Mouse (Mus musculus) limb, embryonic 14.5 days (tissue): Measurements from ENCODE around the gene Crybg3. TPM values are rescaled to one million over a fixed set of nuclear protein-coding genes. Genes with fewer than 3 reads are reported as not detected.
A peak's percentile ranks its signal among the peaks of the same experiment; 100 is the strongest.

ENCODE experiments used
- ATAC-seq: fragments of 200-750 bp; cut with Nextera tagmentation; 2 replicates; pipeline ENCODE4 v1.8.0; 2017; ENCODE audit warnings: low read depth, moderate number of reproducible peaks, moderate TSS enrichment; ENCODE audit not compliant: low FRiP score
- DNase-seq: peaks from one replicate; pipeline ENCODE4 v3.0.0-alpha.2; 2015; ENCODE audit warnings: low spot score
- H3K27ac ChIP-seq: fragments of 300-500 bp; sonication (generic); replicated peaks from 2 replicates; pipeline ENCODE4 v1.5.1; 2014; ENCODE audit warnings: low read depth, mild to moderate bottlenecking, low read length, moderate library complexity, mixed read lengths
- H3K27me3 ChIP-seq: fragments of 300-500 bp; sonication (generic); 2 replicates; pipeline ENCODE4 v1.6.1; 2014; ENCODE audit warnings: low read length, mixed read lengths; ENCODE audit not compliant: control insufficient read depth, insufficient read depth
- H3K36me3 ChIP-seq: fragments of 300-500 bp; sonication (generic); 2 replicates; pipeline ENCODE4 v1.6.1; 2014; ENCODE audit warnings: mild to moderate bottlenecking, low read length, moderate library complexity, mixed read lengths; ENCODE audit not compliant: control insufficient read depth, insufficient read depth
- H3K4me1 ChIP-seq: fragments of 300-500 bp; sonication (generic); 2 replicates; pipeline ENCODE4 v1.6.1; 2014; ENCODE audit warnings: antibody characterized with exemption, low read length, mixed read lengths; ENCODE audit not compliant: control insufficient read depth, insufficient read depth
- H3K4me2 ChIP-seq: fragments of 300-500 bp; sonication (generic); replicated peaks from 2 replicates; pipeline ENCODE4 v1.6.1; 2014; ENCODE audit warnings: low read depth, mild to moderate bottlenecking, low read length, moderate library complexity; ENCODE audit not compliant: severe bottlenecking
- H3K4me3 ChIP-seq: fragments of 300-500 bp; sonication (generic); replicated peaks from 2 replicates; pipeline ENCODE4 v1.5.1; 2014; ENCODE audit warnings: low read length
- H3K9ac ChIP-seq: fragments of 300-500 bp; sonication (generic); 2 replicates; pipeline ENCODE4 v1.6.1; 2014; ENCODE audit warnings: mild to moderate bottlenecking, low read depth, low read length, moderate library complexity; ENCODE audit not compliant: severe bottlenecking
- H3K9me3 ChIP-seq: fragments of 300-500 bp; sonication (generic); 2 replicates; pipeline ENCODE4 v1.6.1; 2016; ENCODE audit warnings: low read length; ENCODE audit not compliant: control insufficient read depth
- POLR2A ChIP-seq: fragments of 200-500 bp; IDR thresholded peaks from 2 replicates; pipeline ENCODE4 v1.8.0; 2012; ENCODE audit warnings: inconsistent platforms, mild to moderate bottlenecking, moderate library complexity, borderline replicate concordance; ENCODE audit not compliant: insufficient read depth, insufficient read length; ENCODE audit errors: extremely low read depth
- WGBS: fragments of 180-500 bp; shearing (Covaris S2); extraction: QIAGEN DNeasy Blood & Tissue Kit; methylation state at CpG from one replicate; pipeline ENCODE4 v1.1.7; 2014; 5-methylcytosine and 5-hydroxymethylcytosine counted together
- polyA plus RNA-seq, 2 experiments: library from polyadenylated mRNA; depleted of rRNA in 1 of 2; stranded (reverse) in 1 of 2; unstranded in 1 of 2; fragments of >200 nt; fragmentation: Nextera tagmentation in 1 of 2; extraction: Ambion mirVana in 1 of 2; gene quantifications; 2 replicates each; pipeline versions ENCODE4 v1.2.1 to v1.2.3; 2012 to 2014

Crybg3 gene
- polyA plus RNA-seq, 2 experiments = 16.6 to 19.3 TPM

DNA sequence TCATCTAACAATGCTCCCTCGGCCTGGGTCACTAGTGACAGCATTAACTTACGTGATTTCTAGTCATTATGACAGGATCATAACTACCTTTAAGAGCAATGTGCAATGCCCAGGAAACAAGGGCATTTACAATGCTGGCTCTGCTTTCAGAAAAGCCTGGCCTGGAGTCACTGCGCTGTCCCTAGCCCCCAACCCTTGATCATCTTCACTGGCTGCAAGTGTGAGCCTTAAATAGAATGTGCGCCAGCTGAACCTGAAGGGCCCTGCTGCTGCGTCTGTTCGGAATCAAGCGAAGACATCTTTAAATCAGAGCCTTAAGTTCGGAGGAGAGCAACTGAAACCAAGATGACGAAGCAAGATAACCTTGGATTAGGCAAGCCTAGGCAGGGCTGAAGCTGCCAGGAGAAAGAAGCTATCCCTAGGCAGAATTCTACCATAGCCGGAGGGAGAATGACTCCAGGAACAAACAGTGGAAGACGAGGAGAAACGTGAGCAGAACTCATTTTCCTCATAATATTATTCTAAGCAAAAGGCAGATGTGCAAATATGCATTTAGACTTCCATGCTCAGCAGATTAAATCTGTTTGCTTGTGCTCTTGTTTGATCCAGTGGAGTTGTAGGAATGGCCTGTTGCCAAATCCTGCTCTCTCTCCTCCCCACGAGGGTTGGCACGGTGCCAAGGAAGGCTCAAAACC, 52.7 kb downstream of the Crybg3 start:
- 60% methylated on average over 14 of the region's 14 CpGs for WGBS

DNA sequence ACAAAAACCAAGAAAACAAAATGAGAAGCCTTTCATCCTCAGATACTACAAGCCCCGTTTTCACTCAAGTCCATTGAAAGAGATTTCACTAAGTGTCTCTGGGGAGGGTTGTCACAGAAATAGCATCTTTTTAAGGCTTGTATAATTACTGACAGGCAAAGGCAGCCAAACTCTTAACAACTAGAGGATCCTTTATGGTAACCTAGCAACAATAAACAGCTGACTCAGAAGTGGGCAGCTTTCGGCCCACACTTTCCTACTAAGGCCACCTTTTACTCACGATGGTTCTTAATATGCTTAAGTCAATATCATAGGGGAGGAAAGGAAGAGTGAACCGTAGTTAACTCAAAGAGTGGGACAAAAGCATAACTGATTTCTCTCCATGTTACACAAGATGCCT, 53.3 kb downstream of the Crybg3 start:
- H3K9ac ChIP-seq = no peak overlapping the region
- H3K4me1 ChIP-seq = peaks cover 6% of the 10 kb centered on the region
- no peak overlapping the region for H3K4me2 ChIP-seq
- H3K9me3 ChIP-seq = no peaks in the 10 kb centered on the region
- DNase-seq (no peak), ATAC-seq (no peak)
- H3K27me3 ChIP-seq = no peaks in the 10 kb centered on the region
- H3K36me3 ChIP-seq = peaks cover 6% of the 10 kb centered on the region
- H3K4me3 ChIP-seq = no peak overlapping the region
- WGBS = 68% methylated on average over 4 of the region's 4 CpGs
- TF ChIP-seq POLR2A = no peak
- no peak overlapping the region for H3K27ac ChIP-seq

More for the DNA sequence above, 52.7 kb downstream of the Crybg3 start:
- Histone ChIP-seq H3K36me3 (peaks cover 6% of the 10 kb centered on the region), H3K9ac (no peak overlapping the region), H3K27ac (peak overlapping the region; percentile 14; the same call in 1 of the 2 replicates), H3K9me3 (no peaks in the 10 kb centered on the region), H3K27me3 (no peaks in the 10 kb centered on the region), H3K4me1 (peaks cover 6% of the 10 kb centered on the region), H3K4me2 (no peak overlapping the region), H3K4me3 (no peak overlapping the region)
- DNase-seq (peak; percentile 69), ATAC-seq (no peak)
- no peak for TF ChIP-seq POLR2A

- no peaks in the 10 kb centered on the region for H3K9me3 ChIP-seq
- TF ChIP-seq POLR2A = no peak
- H3K4me2 ChIP-seq = no peak overlapping the region
- H3K36me3 ChIP-seq = peaks cover 6% of the 10 kb centered on the region
- no peaks in the 10 kb centered on the region for H3K27me3 ChIP-seq
- WGBS = 89% methylated on average over 2 of the region's 2 CpGs
- H3K27ac ChIP-seq = no peak overlapping the region
- H3K4me1 ChIP-seq = peaks cover 6% of the 10 kb centered on the region
- H3K4me3 ChIP-seq = no peak overlapping the region
- no peak overlapping the region for H3K9ac ChIP-seq
- DNase-seq (no peak), ATAC-seq (no peak)
These were observed 55.4 kb downstream of the Crybg3 start for GRCm38 (mm10) chr16:59545360-59545759.

- H3K4me1 ChIP-seq = no peaks in the 10 kb centered on the region
- 62% methylated on average over 4 of the region's 4 CpGs for WGBS
- no peak overlapping the region for H3K9ac ChIP-seq
- no peak overlapping the region for H3K4me2 ChIP-seq
- no peak overlapping the region for H3K4me3 ChIP-seq
- DNase-seq (no peak), ATAC-seq (no peak)
- no peaks in the 10 kb centered on the region for H3K9me3 ChIP-seq
- no peaks in the 10 kb centered on the region for H3K27me3 ChIP-seq
- peaks cover 9% of the 10 kb centered on the region; the same call in 1 of the 2 replicates for H3K36me3 ChIP-seq
- H3K27ac ChIP-seq = no peak overlapping the region
- no peak for TF ChIP-seq POLR2A
These were observed 59.4 kb downstream of the Crybg3 start for GRCm38 (mm10) chr16:59541382-59541781.

GRCm38 (mm10) chr16:59540944-59541343, 59.8 kb downstream of the Crybg3 start:
- Histone ChIP-seq H3K27me3 (no peaks in the 10 kb centered on the region), H3K36me3 (peaks cover 13% of the 10 kb centered on the region; the same call in 1 of the 2 replicates), H3K9me3 (no peaks in the 10 kb centered on the region), H3K4me2 (no peak overlapping the region), H3K4me1 (no peaks in the 10 kb centered on the region), H3K9ac (no peak overlapping the region), H3K4me3 (no peak overlapping the region), H3K27ac (no peak overlapping the region)
- ATAC-seq (no peak), DNase-seq (no peak)
- TF ChIP-seq POLR2A = no peak
- 84% methylated on average over 3 of the region's 3 CpGs for WGBS
